Mouse (Mus musculus) small intestine, adult 2 months (tissue): Measurements from ENCODE around the gene Pdzk1.

Experiments used
- CTCF ChIP-seq: fragments of 200-500 bp; IDR thresholded peaks from 2 replicates; pipeline ENCODE4 v1.5.1; 2012; ENCODE audit warnings: low read depth, mild to moderate bottlenecking, control low read depth, inconsistent platforms, low read length, moderate library complexity, mixed read lengths; ENCODE audit not compliant: insufficient replicate concordance, insufficient read length; ENCODE audit errors: extremely low read depth
- POLR2A ChIP-seq: fragments of 200-500 bp; IDR thresholded peaks from 2 replicates; pipeline ENCODE4 v1.6.1; 2012; ENCODE audit warnings: low read depth, mild to moderate bottlenecking, control low read depth, inconsistent platforms, low read length, moderate library complexity

- TF ChIP-seq CTCF (no peak), POLR2A (no peak)
Measured at GRCm38 (mm10) chr3:96883690-96884089, 54.6 kb downstream of the Pdzk1 start.
